Mouse (Mus musculus): ENCODE results near the gene Clca3a1.
"Not testable (repeated sequence)": the region's sequence is repeated elsewhere in the genome, so short reads cannot be mapped to it uniquely, and the experiment has no call there.

The Clca3a1 gene

GRCm38 (mm10) chr3:144760592-144761309 lies at the start of gene Clca3a1:
TSS of gene Clca3a1 (minus strand) at chr3:144760977.
- peak in 1 of 2 experiments; percentile 49 for DNase-seq (ENCODE audit: low spot score in 2 of 2)

DNA sequence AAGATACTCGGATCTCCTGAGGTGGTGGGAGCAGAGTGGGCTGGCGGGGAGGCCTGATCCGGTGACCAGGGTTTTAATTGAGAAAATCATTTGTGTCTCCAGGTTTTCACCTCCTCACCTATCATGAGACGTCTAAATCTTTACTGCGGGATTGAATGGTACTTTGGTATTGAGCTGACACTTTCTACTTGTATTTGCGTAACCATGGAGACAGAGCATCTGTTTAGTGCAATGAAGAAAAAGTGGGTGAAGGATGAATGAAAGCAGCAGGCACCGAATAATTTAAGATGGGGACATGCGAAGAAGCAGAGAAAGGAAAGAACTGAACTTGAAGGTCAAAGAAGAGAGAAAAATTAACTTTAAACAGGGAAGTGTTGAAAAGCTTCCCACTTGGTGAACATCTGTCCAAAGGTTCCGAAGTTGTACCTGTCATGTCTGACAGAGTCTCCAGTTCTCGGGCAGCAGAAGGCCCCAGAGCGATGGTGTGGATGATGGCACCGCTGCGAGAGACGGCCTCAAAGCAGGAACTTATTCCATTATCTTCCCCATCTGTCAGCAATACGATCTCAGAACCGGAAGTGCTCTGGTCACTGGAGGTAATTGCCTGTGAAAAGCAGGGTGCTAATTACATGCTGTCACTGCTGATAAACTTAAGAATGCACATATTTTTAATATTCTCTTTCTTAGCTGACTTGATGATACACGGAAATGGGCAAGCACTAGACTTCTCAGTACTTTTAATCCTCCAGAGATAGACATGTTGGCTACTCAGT lies 47.6 kb upstream of the Clca3a1 start:
- not testable (repeated sequence) for DNase-seq (ENCODE audit: low spot score in 2 of 2)

GRCm38 (mm10) chr3:144806626-144807025 lies 45.8 kb upstream of the Clca3a1 start:
- DNase-seq (ENCODE audit: low spot score in 2 of 2) = not testable (repeated sequence)

GRCm38 (mm10) chr3:144801861-144802260 lies 41.1 kb upstream of the Clca3a1 start:
- no peak for DNase-seq (ENCODE audit: low spot score in 2 of 2)

- no peak for DNase-seq (ENCODE audit: low spot score in 2 of 2)
These were observed 24.7 kb upstream of the Clca3a1 start for GRCm38 (mm10) chr3:144785181-144786148.

- DNase-seq (ENCODE audit: low spot score in 2 of 2) = no peak
These were observed 4.4 kb upstream of the Clca3a1 start for GRCm38 (mm10) chr3:144765161-144765560.

DNA sequence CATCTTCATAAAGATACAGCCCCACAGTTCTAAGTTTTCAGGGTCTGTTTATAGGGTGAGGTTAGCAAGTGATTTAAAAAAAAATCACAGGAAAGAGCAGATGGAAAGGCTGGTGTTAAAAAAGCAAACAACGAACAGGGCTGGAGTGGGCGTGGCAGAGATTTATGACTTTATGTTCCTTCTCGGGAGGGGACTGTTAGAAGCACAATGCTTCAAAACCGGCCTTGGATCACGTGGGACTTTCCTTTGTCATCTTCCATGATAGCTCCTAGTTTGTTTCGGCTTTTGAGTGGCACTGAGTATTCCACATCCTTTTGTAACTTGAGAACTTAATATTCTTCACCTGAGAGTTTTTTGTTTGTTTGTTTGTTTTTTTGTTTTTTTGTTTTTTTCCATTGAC lies 677 bp upstream of the Clca3a1 start:
- no peak for DNase-seq (ENCODE audit: low spot score in 2 of 2)

GRCm38 (mm10) chr3:144759719-144760118 lies 1.1 kb downstream of the Clca3a1 start:
- DNase-seq (ENCODE audit: low spot score in 2 of 2) = no peak

DNA sequence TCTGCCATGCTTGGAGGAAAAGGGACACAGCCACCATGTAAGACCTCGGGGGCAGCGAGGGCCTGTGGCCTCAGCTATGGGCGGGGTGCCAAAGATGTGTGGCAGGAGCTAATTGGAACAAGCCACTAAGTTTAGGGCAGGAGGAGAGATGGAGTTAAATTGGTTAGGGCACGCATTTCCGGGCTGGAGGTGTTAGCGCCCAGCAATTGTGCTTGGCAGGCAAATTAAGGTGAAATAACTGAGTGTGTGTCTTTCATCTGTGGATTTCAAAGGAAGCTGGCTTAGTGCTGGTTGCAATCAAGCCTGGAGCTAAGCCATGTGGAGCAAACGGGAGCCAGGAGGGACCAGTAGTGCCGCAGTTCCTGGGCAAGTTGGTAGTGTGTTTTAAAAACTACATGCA lies 4.7 kb downstream of the Clca3a1 start:
- peak in 1 of 2 experiments; percentile 63 for DNase-seq (ENCODE audit: low spot score in 2 of 2)

DNA sequence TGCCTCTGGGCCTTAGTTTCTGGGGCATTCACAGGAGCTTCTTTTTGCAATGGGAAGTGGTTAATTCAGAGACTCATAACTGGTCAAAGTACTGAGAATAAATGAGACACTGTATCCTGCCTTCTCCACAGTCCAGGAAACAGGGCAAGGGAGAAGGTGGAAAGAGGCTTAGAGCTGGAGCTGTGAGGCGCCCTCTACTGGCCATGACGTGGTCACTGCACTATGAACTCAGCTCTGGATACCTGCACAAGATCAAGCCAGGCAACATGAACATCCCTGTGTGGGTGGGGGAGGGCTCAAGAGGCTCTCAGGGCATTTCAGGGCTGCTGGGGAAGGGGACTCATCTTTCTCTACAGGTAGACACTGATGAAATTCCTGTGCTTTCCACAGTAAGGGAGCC lies 7.7 kb downstream of the Clca3a1 start:
- DNase-seq (ENCODE audit: low spot score in 2 of 2) = no peak

GRCm38 (mm10) chr3:144749062-144749963 lies 11.5 kb downstream of the Clca3a1 start:
- DNase-seq (ENCODE audit: low spot score in 2 of 2) = not testable (repeated sequence)

DNA sequence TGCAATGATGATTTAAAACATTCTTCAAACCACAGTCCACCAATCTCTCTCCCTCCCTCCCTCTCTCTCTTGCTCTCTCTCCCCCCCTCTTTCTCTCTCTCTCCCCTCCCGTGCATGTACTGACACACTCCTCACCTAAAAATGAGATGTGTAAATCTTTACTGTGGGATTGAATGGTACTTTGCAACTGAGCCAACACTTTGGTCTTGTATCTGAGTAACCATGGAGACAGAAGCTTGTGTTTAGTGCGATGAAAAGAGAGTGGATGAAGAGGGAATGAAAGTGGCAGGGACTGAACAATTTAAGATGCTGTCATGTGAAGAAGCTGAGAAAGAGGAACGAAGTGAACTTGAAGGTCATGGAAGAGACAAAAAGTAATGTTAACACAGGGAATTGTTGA lies 13.1 kb downstream of the Clca3a1 start:
- not testable (repeated sequence) for DNase-seq (ENCODE audit: low spot score in 2 of 2)

DNA sequence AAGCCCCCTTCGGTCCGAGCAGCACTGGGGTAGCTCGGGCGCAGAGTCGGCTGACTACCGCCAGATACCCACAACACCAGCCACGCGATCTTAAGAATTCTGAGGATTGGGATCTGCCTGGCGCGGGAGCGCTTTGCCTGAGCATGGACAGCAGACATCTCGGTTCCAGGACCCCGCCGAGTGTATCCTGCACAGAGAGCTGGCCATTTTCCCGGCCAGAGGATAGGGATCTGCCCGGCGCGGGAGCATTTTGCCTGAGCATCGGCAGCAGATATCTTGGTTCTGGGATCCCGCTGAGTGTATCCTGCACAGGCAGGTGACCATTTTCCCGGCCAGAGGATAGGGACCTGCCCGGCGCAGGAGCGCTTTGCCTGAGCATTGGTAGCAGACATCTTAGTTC lies 22.4 kb downstream of the Clca3a1 start:
- not testable (repeated sequence) for DNase-seq (ENCODE audit: low spot score in 2 of 2)

GRCm38 (mm10) chr3:144736831-144737230 lies 23.9 kb downstream of the Clca3a1 start:
- peak in 1 of 2 experiments; percentile 70 for DNase-seq (ENCODE audit: low spot score in 2 of 2)

DNA sequence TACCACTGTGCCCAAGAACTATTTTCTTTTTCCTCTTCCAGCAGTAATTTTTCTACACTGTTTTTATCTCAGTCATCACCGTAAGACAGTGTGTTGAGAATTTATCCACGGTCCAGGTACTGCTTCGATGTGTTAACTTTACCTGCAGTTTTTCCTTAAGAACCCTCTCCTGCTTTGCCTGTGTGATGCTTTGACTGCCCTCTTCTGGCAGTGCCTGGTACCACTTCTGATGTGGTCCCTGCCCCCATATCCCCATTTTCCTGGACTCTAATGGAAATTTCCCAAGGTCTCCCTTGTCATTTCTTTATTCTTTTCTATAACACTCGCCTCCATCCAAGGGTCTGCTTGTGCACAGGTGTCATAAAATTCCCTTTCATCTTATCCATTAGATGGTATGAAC lies 37.3 kb downstream of the Clca3a1 start:
- no peak for DNase-seq (ENCODE audit: low spot score in 2 of 2)

DNA sequence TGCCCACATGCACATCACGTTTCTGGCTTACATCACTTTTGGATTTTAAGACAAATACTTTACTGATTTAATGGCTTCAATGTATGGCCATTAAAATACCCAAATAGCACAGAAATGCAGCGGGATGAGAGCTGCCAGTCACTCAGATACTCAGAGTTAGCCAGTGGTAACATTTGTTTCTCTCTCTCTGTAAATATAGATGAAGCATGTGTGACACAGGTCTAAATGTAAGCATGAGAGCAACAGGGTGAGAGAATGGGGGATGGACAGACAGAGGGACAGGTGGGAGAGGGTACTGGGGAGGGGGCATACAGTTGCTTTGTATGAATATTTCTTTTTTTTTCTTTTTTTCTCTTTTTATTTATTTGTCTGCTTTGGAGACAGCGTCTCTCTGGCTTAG lies 38.2 kb downstream of the Clca3a1 start:
- DNase-seq (ENCODE audit: low spot score in 2 of 2) = not testable (repeated sequence)

DNA sequence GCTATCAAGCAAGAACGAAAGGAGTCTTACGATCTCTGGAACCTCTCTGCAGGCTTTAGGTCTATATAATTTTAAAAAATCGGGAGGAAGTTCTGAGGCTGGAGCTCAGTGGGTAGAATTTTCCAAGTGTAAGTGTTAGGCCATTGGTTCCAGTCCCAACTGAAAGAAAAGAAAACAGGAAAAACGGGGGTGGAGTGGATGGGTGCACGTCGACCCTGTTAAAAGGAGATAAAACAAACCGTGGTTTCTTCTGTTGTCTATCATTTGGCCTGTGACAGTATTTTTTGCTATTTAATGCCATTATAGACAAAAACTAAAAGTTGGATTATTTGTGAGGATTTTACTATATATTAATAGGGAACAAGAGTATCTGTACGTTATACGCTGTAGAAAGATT lies 38.9 kb downstream of the Clca3a1 start:
- DNase-seq (ENCODE audit: low spot score in 2 of 2) = no peak

DNA sequence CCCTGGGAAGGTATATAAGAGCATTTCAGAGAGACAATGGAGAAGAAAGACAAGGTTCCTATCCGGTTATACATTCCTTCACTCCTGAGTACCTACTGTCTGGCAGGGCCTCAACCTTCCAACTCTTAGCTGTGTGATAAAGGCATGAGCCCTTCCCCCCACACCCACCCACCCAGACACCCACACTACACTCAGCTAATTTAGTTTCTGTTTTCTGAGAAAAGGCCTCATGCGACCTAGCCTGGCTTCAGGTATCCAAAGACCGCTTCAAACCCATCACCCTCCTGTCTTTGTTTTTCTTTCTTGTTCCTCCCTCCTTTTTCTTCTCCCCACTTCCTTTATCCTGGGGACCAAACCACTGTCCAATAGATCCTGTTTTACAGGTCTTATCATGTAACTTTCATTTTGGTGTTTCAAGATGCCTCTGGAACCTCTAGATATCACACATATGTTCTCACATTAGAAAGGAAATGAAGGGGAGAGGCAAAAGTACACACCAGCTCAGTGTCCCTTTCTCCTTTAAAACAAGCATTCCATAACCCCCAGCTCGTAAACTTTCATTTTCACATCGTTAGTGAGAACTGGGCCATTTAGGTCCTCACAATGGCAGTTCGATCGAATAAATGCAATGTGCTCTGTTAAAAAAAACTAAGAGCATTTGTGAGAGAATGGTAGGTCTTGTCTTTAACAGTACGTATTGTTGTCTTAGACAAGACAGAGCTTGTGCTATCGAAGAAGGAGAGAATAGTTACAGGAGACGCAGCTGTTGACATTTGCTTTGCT lies 39.5 kb downstream of the Clca3a1 start:
- DNase-seq (ENCODE audit: low spot score in 2 of 2) = no peak

GRCm38 (mm10) chr3:144719901-144720747 lies 40.7 kb downstream of the Clca3a1 start, which contains the start of gene Sh3glb1:
TSS of gene Sh3glb1 (minus strand) at chr3:144720335.
- DNase-seq (ENCODE audit: low spot score in 2 of 2) = peak; percentile 96 to 98

All from urinary bladder, postnatal 4 days (tissue).